Mouse (Mus musculus): ENCODE results near the gene Zfp764. TPM values are rescaled to one million over a fixed set of nuclear protein-coding genes. Genes with fewer than 3 reads are reported as not detected.
"Not testable (repeated sequence)": the region's sequence is repeated elsewhere in the genome, so short reads cannot be mapped to it uniquely, and the experiment has no call there.

The Zfp764 gene
- polyA plus RNA-seq, 1 experiment from 2014 or later, result 4.0 TPM

- ATAC-seq (ENCODE audit: low FRiP score, low TSS enrichment), result no peak
- no peaks in the 10 kb centered on the region for H3K9me3 ChIP-seq (ENCODE audit: control insufficient read depth, low read length)
- no peaks in the 10 kb centered on the region for H3K36me3 ChIP-seq (ENCODE audit: control insufficient read depth, insufficient read depth, low read length)
- 81% methylated on average over 2 of the region's 2 CpGs for WGBS
- H3K27me3 ChIP-seq (ENCODE audit: control insufficient read depth, insufficient read depth, low read length), result no peaks in the 10 kb centered on the region
- TF ChIP-seq CTCF (IDR thresholded peaks at IDR 0.05; ENCODE audit: low read depth) (no peak), EP300 (optimal IDR thresholded peaks at IDR 0.05) (no peak)
- no peak for DNase-seq (ENCODE audit: low spot score)
- H3K4me3 ChIP-seq (ENCODE audit: low read depth, low read length), result no peak overlapping the region
- H3K4me1 ChIP-seq (replicated peaks; ENCODE audit: control insufficient read depth, insufficient read depth), result no peaks in the 10 kb centered on the region
- H3K4me2 ChIP-seq (replicated peaks; ENCODE audit: low read depth), result no peak overlapping the region
- H3K9ac ChIP-seq (ENCODE audit: low read length), result no peak overlapping the region
- no peak overlapping the region for H3K27ac ChIP-seq (replicated peaks)
Measured at GRCm38 (mm10) chr7:127371213-127371612, 35.4 kb downstream of the Zfp764 start.

- Histone ChIP-seq H3K27me3 (ENCODE audit: control insufficient read depth, insufficient read depth, low read length) (no peaks in the 10 kb centered on the region), H3K4me1 (replicated peaks; ENCODE audit: control insufficient read depth, insufficient read depth) (0 out of 2 replicates have a peak, but pooled peaks cover 5% of the 10 kb centered on the region), H3K4me3 (ENCODE audit: low read depth, low read length) (no peak overlapping the region), H3K9me3 (ENCODE audit: control insufficient read depth, low read length) (no peaks in the 10 kb centered on the region), H3K9ac (ENCODE audit: low read length) (no peak overlapping the region), H3K36me3 (ENCODE audit: control insufficient read depth, insufficient read depth, low read length) (no peaks in the 10 kb centered on the region), H3K4me2 (replicated peaks; ENCODE audit: low read depth) (no peak overlapping the region), H3K27ac (replicated peaks) (no peak overlapping the region)
- TF ChIP-seq CTCF (IDR thresholded peaks at IDR 0.05; ENCODE audit: low read depth) (no peak), EP300 (optimal IDR thresholded peaks at IDR 0.05) (no peak)
- ATAC-seq (ENCODE audit: low FRiP score, low TSS enrichment) (no peak), DNase-seq (ENCODE audit: low spot score) (no peak)
- 74% methylated on average over 3 of the region's 3 CpGs for WGBS
Measured at GRCm38 (mm10) chr7:127366249-127366648, 40.4 kb downstream of the Zfp764 start.

- Histone ChIP-seq H3K27ac (replicated peaks) (no peak overlapping the region), H3K9me3 (ENCODE audit: control insufficient read depth, low read length) (no peaks in the 10 kb centered on the region), H3K36me3 (ENCODE audit: control insufficient read depth, insufficient read depth, low read length) (no peaks in the 10 kb centered on the region), H3K4me2 (replicated peaks; ENCODE audit: low read depth) (peak overlapping the region; percentile 62), H3K4me3 (ENCODE audit: low read depth, low read length) (peak overlapping the region; percentile 35), H3K4me1 (replicated peaks; ENCODE audit: control insufficient read depth, insufficient read depth) (0 out of 2 replicates have a peak, but pooled peaks cover 5% of the 10 kb centered on the region), H3K9ac (ENCODE audit: low read length) (0 out of 2 replicates have a peak overlapping the region, but pooled peaks have one; percentile 61), H3K27me3 (ENCODE audit: control insufficient read depth, insufficient read depth, low read length) (no peaks in the 10 kb centered on the region)
- 65% methylated on average over 4 of the region's 4 CpGs for WGBS
- ATAC-seq (ENCODE audit: low FRiP score, low TSS enrichment) (no peak), DNase-seq (ENCODE audit: low spot score) (no peak)
- no peak for TF ChIP-seq EP300 (optimal IDR thresholded peaks at IDR 0.05)
- no peak for TF ChIP-seq CTCF (IDR thresholded peaks at IDR 0.05; ENCODE audit: low read depth)
Measured at GRCm38 (mm10) chr7:127364166-127364565, 42.5 kb downstream of the Zfp764 start.

- Histone ChIP-seq H3K4me3 (ENCODE audit: low read depth, low read length) (peak overlapping the region; percentile 35), H3K27ac (replicated peaks) (no peak overlapping the region), H3K4me2 (replicated peaks; ENCODE audit: low read depth) (peak overlapping the region; percentile 62), H3K9ac (ENCODE audit: low read length) (peak overlapping the region; percentile 61), H3K4me1 (replicated peaks; ENCODE audit: control insufficient read depth, insufficient read depth) (0 out of 2 replicates have a peak, but pooled peaks cover 5% of the 10 kb centered on the region), H3K27me3 (ENCODE audit: control insufficient read depth, insufficient read depth, low read length) (no peaks in the 10 kb centered on the region), H3K9me3 (ENCODE audit: control insufficient read depth, low read length) (no peaks in the 10 kb centered on the region), H3K36me3 (ENCODE audit: control insufficient read depth, insufficient read depth, low read length) (no peaks in the 10 kb centered on the region)
- DNase-seq (ENCODE audit: low spot score) (peak; percentile 70), ATAC-seq (ENCODE audit: low FRiP score, low TSS enrichment) (peak; percentile 46)
- TF ChIP-seq CTCF (IDR thresholded peaks at IDR 0.05; ENCODE audit: low read depth) (no peak), EP300 (optimal IDR thresholded peaks at IDR 0.05) (no peak)
- 4% methylated on average over 24 of the region's 24 CpGs for WGBS
Measured at GRCm38 (mm10) chr7:127363475-127363921, 43.1 kb downstream of the Zfp764 start.

GRCm38 (mm10) chr7:127362418-127362817 is 44.2 kb downstream of the Zfp764 start:
- ATAC-seq (ENCODE audit: low FRiP score, low TSS enrichment); DNase-seq (ENCODE audit: low spot score); H3K36me3 ChIP-seq (ENCODE audit: control insufficient read depth, insufficient read depth, low read length); H3K9ac ChIP-seq (ENCODE audit: low read length); H3K4me1 ChIP-seq (replicated peaks; ENCODE audit: control insufficient read depth, insufficient read depth); H3K27ac ChIP-seq (replicated peaks); H3K9me3 ChIP-seq (ENCODE audit: control insufficient read depth, low read length); H3K27me3 ChIP-seq (ENCODE audit: control insufficient read depth, insufficient read depth, low read length): not testable (repeated sequence)
- peak overlapping the region; percentile 35; the same call in 1 of the 2 replicates for H3K4me2 ChIP-seq (replicated peaks; ENCODE audit: low read depth)
- 17% methylated on average over 13 of the region's 13 CpGs for WGBS
- peak; percentile 87 for TF ChIP-seq CTCF (IDR thresholded peaks at IDR 0.05; ENCODE audit: low read depth)
- H3K4me3 ChIP-seq (ENCODE audit: low read depth, low read length), result peak overlapping the region; percentile 25

- Histone ChIP-seq H3K27ac (replicated peaks) (no peak overlapping the region), H3K4me2 (replicated peaks; ENCODE audit: low read depth) (no peak overlapping the region)
Measured at GRCm38 (mm10) chr7:127361449-127361848, 45.2 kb downstream of the Zfp764 start.

More at GRCm38 (mm10) chr7:127361449-127361848, 45.2 kb downstream of the Zfp764 start:
- H3K4me1 ChIP-seq (replicated peaks; ENCODE audit: control insufficient read depth, insufficient read depth), result 0 out of 2 replicates have a peak, but pooled peaks cover 5% of the 10 kb centered on the region
- no peak overlapping the region for H3K9ac ChIP-seq (ENCODE audit: low read length)
- no peaks in the 10 kb centered on the region for H3K36me3 ChIP-seq (ENCODE audit: control insufficient read depth, insufficient read depth, low read length)
- no peaks in the 10 kb centered on the region for H3K9me3 ChIP-seq (ENCODE audit: control insufficient read depth, low read length)
- no peak for TF ChIP-seq EP300 (optimal IDR thresholded peaks at IDR 0.05)
- TF ChIP-seq CTCF (IDR thresholded peaks at IDR 0.05; ENCODE audit: low read depth), result no peak
- H3K27me3 ChIP-seq (ENCODE audit: control insufficient read depth, insufficient read depth, low read length), result no peaks in the 10 kb centered on the region
- DNase-seq (ENCODE audit: low spot score), result peak; percentile 60
- 34% methylated on average over 13 of the region's 13 CpGs for WGBS
- ATAC-seq (ENCODE audit: low FRiP score, low TSS enrichment), result peak; percentile 72
- H3K4me3 ChIP-seq (ENCODE audit: low read depth, low read length), result no peak overlapping the region

Measured in stomach, postnatal 0 days (tissue).